Mouse (Mus musculus): ENCODE results near the gene Kcnk5. TPM values are rescaled to one million over a fixed set of nuclear protein-coding genes. Genes with fewer than 3 reads are reported as not detected.

Gene Kcnk5
- total and polyA plus RNA-seq, 2 experiments, result 10.3 to 25.6 TPM

- Histone ChIP-seq H3K36me3 (ENCODE audit: control insufficient read depth, insufficient read depth, low read length) (no peaks in the 10 kb centered on the region), H3K9ac (ENCODE audit: low read depth, low read length) (no peak overlapping the region), H3K27me3 (ENCODE audit: control insufficient read depth, insufficient read depth, low read length) (no peaks in the 10 kb centered on the region), H3K4me3 (ENCODE audit: insufficient read depth, low read depth, low read length) (no peak overlapping the region), H3K27ac (replicated peaks; ENCODE audit: insufficient read depth, low read depth, low read length) (no peak overlapping the region), H3K79me2 (ENCODE audit: control insufficient read depth, insufficient read depth, low read length) (peaks cover 48% of the 10 kb centered on the region), H3K4me1 (ENCODE audit: control insufficient read depth, insufficient read depth, low read length) (peaks cover 21% of the 10 kb centered on the region)
- no peak for TF ChIP-seq POLR2A (IDR thresholded peaks at IDR 0.05; ENCODE audit: extremely low read depth, insufficient read depth, low read length)
- TF ChIP-seq CTCF (IDR thresholded peaks at IDR 0.05; ENCODE audit: low read depth, low read length), result no peak
- no peak for DNase-seq (ENCODE audit: extremely low read depth, low read depth, low spot score)
- WGBS, result 89% methylated on average over 3 of the region's 3 CpGs
Measured at GRCm38 (mm10) chr14:20171840-20172239, 9.8 kb downstream of the Kcnk5 start.

GRCm38 (mm10) chr14:20169251-20169650, 12.4 kb downstream of the Kcnk5 start:
- Histone ChIP-seq H3K27me3 (ENCODE audit: control insufficient read depth, insufficient read depth, low read length) (no peaks in the 10 kb centered on the region), H3K27ac (replicated peaks; ENCODE audit: insufficient read depth, low read depth, low read length) (no peak overlapping the region), H3K4me1 (ENCODE audit: control insufficient read depth, insufficient read depth, low read length) (peaks cover 36% of the 10 kb centered on the region), H3K36me3 (ENCODE audit: control insufficient read depth, insufficient read depth, low read length) (no peaks in the 10 kb centered on the region), H3K9ac (ENCODE audit: low read depth, low read length) (no peak overlapping the region), H3K79me2 (ENCODE audit: control insufficient read depth, insufficient read depth, low read length) (peaks cover 48% of the 10 kb centered on the region), H3K4me3 (ENCODE audit: insufficient read depth, low read depth, low read length) (no peak overlapping the region)
- DNase-seq (ENCODE audit: extremely low read depth, low read depth, low spot score), result no peak
- WGBS, result 74% methylated on average over 4 of the region's 4 CpGs
- TF ChIP-seq POLR2A (IDR thresholded peaks at IDR 0.05; ENCODE audit: extremely low read depth, insufficient read depth, low read length) (no peak), CTCF (IDR thresholded peaks at IDR 0.05; ENCODE audit: low read depth, low read length) (no peak)

GRCm38 (mm10) chr14:20168478-20168877, 13.1 kb downstream of the Kcnk5 start:
- 85% methylated on average over 1 of the region's 1 CpGs for WGBS
- Histone ChIP-seq H3K79me2 (ENCODE audit: control insufficient read depth, insufficient read depth, low read length) (peaks cover 40% of the 10 kb centered on the region), H3K27ac (replicated peaks; ENCODE audit: insufficient read depth, low read depth, low read length) (no peak overlapping the region), H3K4me3 (ENCODE audit: insufficient read depth, low read depth, low read length) (no peak overlapping the region), H3K36me3 (ENCODE audit: control insufficient read depth, insufficient read depth, low read length) (no peaks in the 10 kb centered on the region), H3K9ac (ENCODE audit: low read depth, low read length) (no peak overlapping the region), H3K4me1 (ENCODE audit: control insufficient read depth, insufficient read depth, low read length) (peaks cover 41% of the 10 kb centered on the region), H3K27me3 (ENCODE audit: control insufficient read depth, insufficient read depth, low read length) (no peaks in the 10 kb centered on the region)
- no peak for DNase-seq (ENCODE audit: extremely low read depth, low read depth, low spot score)
- TF ChIP-seq CTCF (IDR thresholded peaks at IDR 0.05; ENCODE audit: low read depth, low read length) (no peak), POLR2A (IDR thresholded peaks at IDR 0.05; ENCODE audit: extremely low read depth, insufficient read depth, low read length) (no peak)

- 91% methylated on average over 2 of the region's 2 CpGs for WGBS
- H3K9ac ChIP-seq (ENCODE audit: low read depth, low read length), result no peak overlapping the region
- no peaks in the 10 kb centered on the region for H3K36me3 ChIP-seq (ENCODE audit: control insufficient read depth, insufficient read depth, low read length)
- peaks cover 45% of the 10 kb centered on the region for H3K4me1 ChIP-seq (ENCODE audit: control insufficient read depth, insufficient read depth, low read length)
- no peaks in the 10 kb centered on the region for H3K27me3 ChIP-seq (ENCODE audit: control insufficient read depth, insufficient read depth, low read length)
- peaks cover 36% of the 10 kb centered on the region; the same call in 1 of the 2 replicates for H3K79me2 ChIP-seq (ENCODE audit: control insufficient read depth, insufficient read depth, low read length)
- no peak for DNase-seq (ENCODE audit: extremely low read depth, low read depth, low spot score)
- no peak overlapping the region for H3K27ac ChIP-seq (replicated peaks; ENCODE audit: insufficient read depth, low read depth, low read length)
- H3K4me3 ChIP-seq (ENCODE audit: insufficient read depth, low read depth, low read length), result no peak overlapping the region
- no peak for TF ChIP-seq POLR2A (IDR thresholded peaks at IDR 0.05; ENCODE audit: extremely low read depth, insufficient read depth, low read length)
- no peak for TF ChIP-seq CTCF (IDR thresholded peaks at IDR 0.05; ENCODE audit: low read depth, low read length)
Measured at GRCm38 (mm10) chr14:20168054-20168453, 13.6 kb downstream of the Kcnk5 start.

GRCm38 (mm10) chr14:20165413-20165812, 16.2 kb downstream of the Kcnk5 start:
- peaks cover 57% of the 10 kb centered on the region for H3K4me1 ChIP-seq (ENCODE audit: control insufficient read depth, insufficient read depth, low read length)

GRCm38 (mm10) chr14:20164438-20164837, 17.2 kb downstream of the Kcnk5 start:
- no peaks in the 10 kb centered on the region for H3K27me3 ChIP-seq (ENCODE audit: control insufficient read depth, insufficient read depth, low read length)
- peak; percentile 70 for DNase-seq (ENCODE audit: extremely low read depth, low read depth, low spot score)
- 32% methylated on average over 7 of the region's 7 CpGs for WGBS
- peaks cover 63% of the 10 kb centered on the region for H3K4me1 ChIP-seq (ENCODE audit: control insufficient read depth, insufficient read depth, low read length)
- no peak overlapping the region for H3K4me3 ChIP-seq (ENCODE audit: insufficient read depth, low read depth, low read length)
- H3K36me3 ChIP-seq (ENCODE audit: control insufficient read depth, insufficient read depth, low read length), result no peaks in the 10 kb centered on the region
- H3K9ac ChIP-seq (ENCODE audit: low read depth, low read length), result peak overlapping the region; percentile 51
- H3K79me2 ChIP-seq (ENCODE audit: control insufficient read depth, insufficient read depth, low read length), result peaks cover 30% of the 10 kb centered on the region; the same call in 1 of the 2 replicates
- TF ChIP-seq CTCF (IDR thresholded peaks at IDR 0.05; ENCODE audit: low read depth, low read length) (no peak), POLR2A (IDR thresholded peaks at IDR 0.05; ENCODE audit: extremely low read depth, insufficient read depth, low read length) (no peak)
- H3K27ac ChIP-seq (replicated peaks; ENCODE audit: insufficient read depth, low read depth, low read length), result peak overlapping the region; percentile 63

More at GRCm38 (mm10) chr14:20165413-20165812, 16.2 kb downstream of the Kcnk5 start:
- DNase-seq (ENCODE audit: extremely low read depth, low read depth, low spot score), result peak; percentile 93
- no peak overlapping the region for H3K4me3 ChIP-seq (ENCODE audit: insufficient read depth, low read depth, low read length)
- H3K36me3 ChIP-seq (ENCODE audit: control insufficient read depth, insufficient read depth, low read length), result no peaks in the 10 kb centered on the region
- H3K27me3 ChIP-seq (ENCODE audit: control insufficient read depth, insufficient read depth, low read length), result no peaks in the 10 kb centered on the region
- H3K79me2 ChIP-seq (ENCODE audit: control insufficient read depth, insufficient read depth, low read length), result peaks cover 24% of the 10 kb centered on the region; the same call in 1 of the 2 replicates
- TF ChIP-seq CTCF (IDR thresholded peaks at IDR 0.05; ENCODE audit: low read depth, low read length) (no peak), POLR2A (IDR thresholded peaks at IDR 0.05; ENCODE audit: extremely low read depth, insufficient read depth, low read length) (no peak)
- 28% methylated on average over 1 of the region's 1 CpGs for WGBS
- no peak overlapping the region for H3K9ac ChIP-seq (ENCODE audit: low read depth, low read length)
- peak overlapping the region; percentile 81 for H3K27ac ChIP-seq (replicated peaks; ENCODE audit: insufficient read depth, low read depth, low read length)
